In genomic region chr2:94157051-94157450, GRCm38 (mm10) we compare ENCODE assay signal across 8 mouse cellular contexts. TPM values are rescaled to one million over a fixed set of nuclear protein-coding genes. Genes with fewer than 3 reads are reported as not detected.
DNase-seq lines count a peak whose midpoint lies in the region; ATAC-seq and TF ChIP-seq lines count a peak whose summit lies in the region.

No protein-coding gene starts in this region.

- no peak for DNase-seq in lung, adult 2 months
- DNase-seq in lung, postnatal 4 days = no peak
- DNase-seq in intestine, embryonic 14.5 days (ENCODE audit: low spot score) = no peak
- DNase-seq in frontal cortex, adult 2 months (ENCODE audit: extremely low spot score in 1 of 2, low spot score in 1 of 2) = no peak
- no peak for DNase-seq in frontal cortex, postnatal 10 days (ENCODE audit: low spot score in 2 of 2)
- DNase-seq in adrenal gland, postnatal 4 days (ENCODE audit: low spot score in 2 of 2) = no peak

- H3K27me3 ChIP-seq in intestine, embryonic 14.5 days (replicated peaks; ENCODE audit: control insufficient read depth, insufficient read depth, low read length) = no peaks in the 10 kb centered on the region
- H3K27me3 ChIP-seq in neural tube, embryonic 13.5 days = peaks cover 3% of the 10 kb centered on the region; the same call in 1 of the 2 replicates

- TF ChIP-seq CTCF in lung, adult 2 months (IDR thresholded peaks at IDR 0.05; ENCODE audit: insufficient read depth, low read length) = no peak
- no peak for TF ChIP-seq CTCF in cortical plate, adult 2 months (IDR thresholded peaks at IDR 0.05; ENCODE audit: extremely low read depth, insufficient read depth, low read length)

- H3K4me2 ChIP-seq in intestine, embryonic 14.5 days (ENCODE audit: low read length) = peak overlapping the region; percentile 80
- peak overlapping the region; percentile 71 for H3K4me2 ChIP-seq in neural tube, embryonic 13.5 days

- no peak for TF ChIP-seq POLR2A in lung, adult 2 months (IDR thresholded peaks at IDR 0.05; ENCODE audit: borderline replicate concordance, extremely low read depth, low read depth, low read length)
- no peak for TF ChIP-seq POLR2A in cortical plate, adult 2 months (IDR thresholded peaks at IDR 0.05; ENCODE audit: extremely low read depth, insufficient read depth, low read length)

- peak overlapping the region; percentile 82 for H3K4me3 ChIP-seq in lung, adult 2 months (replicated peaks; ENCODE audit: extremely low read depth, low read depth, low read length)
- peak overlapping the region; percentile 67 for H3K4me3 ChIP-seq in cortical plate, adult 2 months (ENCODE audit: insufficient read depth, low read length)
- peak overlapping the region; percentile 94 for H3K4me3 ChIP-seq in intestine, embryonic 14.5 days (ENCODE audit: low read depth, low read length)
- peak overlapping the region; percentile 85 for H3K4me3 ChIP-seq in neural tube, embryonic 13.5 days

- H3K27ac ChIP-seq in cortical plate, adult 2 months (ENCODE audit: insufficient read depth, low read length) = no peak overlapping the region
- H3K27ac ChIP-seq in intestine, embryonic 14.5 days (ENCODE audit: low read depth) = peak overlapping the region; percentile 94
- peak overlapping the region; percentile 92 for H3K27ac ChIP-seq in neural tube, embryonic 13.5 days (replicated peaks)

- H3K9me3 ChIP-seq in intestine, embryonic 14.5 days (ENCODE audit: control insufficient read depth, low read length) = no peaks in the 10 kb centered on the region
- no peaks in the 10 kb centered on the region for H3K9me3 ChIP-seq in neural tube, embryonic 13.5 days

- H3K4me1 ChIP-seq in lung, adult 2 months (ENCODE audit: control insufficient read depth, insufficient read depth, low read length) = no peaks in the 10 kb centered on the region
- H3K4me1 ChIP-seq in cortical plate, adult 2 months (ENCODE audit: control insufficient read depth, insufficient read depth, low read length) = peaks cover 3% of the 10 kb centered on the region; the same call in 1 of the 2 replicates
- H3K4me1 ChIP-seq in intestine, embryonic 14.5 days (replicated peaks; ENCODE audit: control insufficient read depth, insufficient read depth, low read length) = peaks cover 15% of the 10 kb centered on the region
- H3K4me1 ChIP-seq in neural tube, embryonic 13.5 days (replicated peaks) = peaks cover 38% of the 10 kb centered on the region

- no peak for ATAC-seq in intestine, embryonic 14.5 days (replicated peaks; ENCODE audit: low FRiP score, low TSS enrichment, low read depth)
- no peak for ATAC-seq in neural tube, embryonic 13.5 days (ENCODE audit: low read depth)

- 3% methylated on average over 10 of the region's 10 CpGs for WGBS in lung, adult 2 months
- 2% methylated on average over 10 of the region's 10 CpGs for whole genome bisulfite sequencing in intestine, embryonic 14.5 days
- 3% methylated on average over 10 of the region's 10 CpGs for whole genome bisulfite sequencing in neural tube, embryonic 13.5 days

- H3K9ac ChIP-seq in intestine, embryonic 14.5 days (ENCODE audit: low read length) = peak overlapping the region; percentile 89
- H3K9ac ChIP-seq in neural tube, embryonic 13.5 days = peak overlapping the region; percentile 92

- H3K36me3 ChIP-seq in intestine, embryonic 14.5 days (ENCODE audit: control insufficient read depth, insufficient read depth, low read length) = no peaks in the 10 kb centered on the region; the same call in 1 of the 2 replicates
- H3K36me3 ChIP-seq in neural tube, embryonic 13.5 days = no peaks in the 10 kb centered on the region

RNA-seq across cellular contexts. Expression of gene Hsd17b12, which starts 0.7 kb away (rescaled TPM):
- 21.1 and 27.4 TPM in 2 replicates for polyA plus RNA-seq in lung, adult 2 months (2012; rRNA removed)
- 65.0 and 65.5 TPM in 2 replicates for polyA plus RNA-seq in cortical plate, adult 2 months (2012; rRNA removed)
- polyA plus RNA-seq in intestine, embryonic 14.5 days (2014; fragmentation: Nextera tagmentation; extraction: Ambion mirVana) = 136 and 141 TPM in 2 replicates
- polyA plus RNA-seq in neural tube, embryonic 13.5 days (2015; fragmentation: Nextera tagmentation; extraction: Ambion mirVana) = 122 and 132 TPM in 2 replicates
- polyA plus RNA-seq in frontal cortex, adult 2 months (2012; rRNA removed) = 66.0 and 74.7 TPM in 2 replicates
- total RNA-seq in adrenal gland, postnatal 4 days (2021) = 10 to 100 TPM; 87.0 to 95.3 TPM
